Mouse (Mus musculus) lung, embryonic 15.5 days (tissue): ENCODE data around the gene Gadd45b. TPM values are rescaled to one million over a fixed set of nuclear protein-coding genes. Genes with fewer than 3 reads are reported as not detected.

Experiments
- ATAC-seq: fragments of 200-750 bp; cut with Nextera tagmentation; 2 replicates; pipeline ENCODE4 v1.8.0; 2017; ENCODE audit warnings: moderate number of reproducible peaks, borderline replicate concordance; ENCODE audit not compliant: low FRiP score, low TSS enrichment; ENCODE audit errors: extremely low read depth
- H3K27ac ChIP-seq: fragments of 300-500 bp; sonication (generic); 2 replicates; pipeline ENCODE4 v1.5.1; 2015; ENCODE audit warnings: moderate library complexity, mild to moderate bottlenecking, inconsistent platforms
- H3K27me3 ChIP-seq: fragments of 300-500 bp; sonication (generic); 2 replicates; pipeline ENCODE4 v1.6.1; 2015; ENCODE audit warnings: inconsistent platforms
- H3K36me3 ChIP-seq: fragments of 300-500 bp; sonication (generic); 2 replicates; pipeline ENCODE4 v1.6.1; 2015; ENCODE audit warnings: inconsistent platforms
- H3K4me1 ChIP-seq: fragments of 300-500 bp; sonication (generic); 2 replicates; pipeline ENCODE4 v1.6.1; 2015; ENCODE audit warnings: inconsistent platforms
- H3K4me2 ChIP-seq: fragments of 300-500 bp; sonication (generic); 2 replicates; pipeline ENCODE4 v1.6.1; 2015; ENCODE audit warnings: inconsistent platforms, mild to moderate bottlenecking, moderate library complexity
- H3K4me3 ChIP-seq: fragments of 300-500 bp; sonication (generic); 2 replicates; pipeline ENCODE4 v1.5.1; 2015; ENCODE audit warnings: mild to moderate bottlenecking, inconsistent platforms
- H3K9ac ChIP-seq: fragments of 300-500 bp; sonication (generic); 2 replicates; pipeline ENCODE4 v1.6.1; 2015; ENCODE audit warnings: inconsistent platforms
- H3K9me3 ChIP-seq: fragments of 300-500 bp; sonication (generic); 2 replicates; pipeline ENCODE4 v1.6.1; 2016; ENCODE audit warnings: inconsistent platforms
- whole genome bisulfite sequencing: fragments of 180-500 bp; shearing (Covaris S2); methylation state at CpG from one replicate; pipeline ENCODE4 v1.1.7; 2015; 5-methylcytosine and 5-hydroxymethylcytosine counted together
- polyA plus RNA-seq: library from polyadenylated mRNA; unstranded; fragments of >200 nt; fragmentation: Nextera tagmentation; extraction: Ambion mirVana; gene quantifications from 2 replicates; pipeline ENCODE4 v1.2.1, GENCODE M21; 2015

Gene Gadd45b
- polyA plus RNA-seq, 1 experiment from 2014 or later = 42.9 TPM

DNA sequence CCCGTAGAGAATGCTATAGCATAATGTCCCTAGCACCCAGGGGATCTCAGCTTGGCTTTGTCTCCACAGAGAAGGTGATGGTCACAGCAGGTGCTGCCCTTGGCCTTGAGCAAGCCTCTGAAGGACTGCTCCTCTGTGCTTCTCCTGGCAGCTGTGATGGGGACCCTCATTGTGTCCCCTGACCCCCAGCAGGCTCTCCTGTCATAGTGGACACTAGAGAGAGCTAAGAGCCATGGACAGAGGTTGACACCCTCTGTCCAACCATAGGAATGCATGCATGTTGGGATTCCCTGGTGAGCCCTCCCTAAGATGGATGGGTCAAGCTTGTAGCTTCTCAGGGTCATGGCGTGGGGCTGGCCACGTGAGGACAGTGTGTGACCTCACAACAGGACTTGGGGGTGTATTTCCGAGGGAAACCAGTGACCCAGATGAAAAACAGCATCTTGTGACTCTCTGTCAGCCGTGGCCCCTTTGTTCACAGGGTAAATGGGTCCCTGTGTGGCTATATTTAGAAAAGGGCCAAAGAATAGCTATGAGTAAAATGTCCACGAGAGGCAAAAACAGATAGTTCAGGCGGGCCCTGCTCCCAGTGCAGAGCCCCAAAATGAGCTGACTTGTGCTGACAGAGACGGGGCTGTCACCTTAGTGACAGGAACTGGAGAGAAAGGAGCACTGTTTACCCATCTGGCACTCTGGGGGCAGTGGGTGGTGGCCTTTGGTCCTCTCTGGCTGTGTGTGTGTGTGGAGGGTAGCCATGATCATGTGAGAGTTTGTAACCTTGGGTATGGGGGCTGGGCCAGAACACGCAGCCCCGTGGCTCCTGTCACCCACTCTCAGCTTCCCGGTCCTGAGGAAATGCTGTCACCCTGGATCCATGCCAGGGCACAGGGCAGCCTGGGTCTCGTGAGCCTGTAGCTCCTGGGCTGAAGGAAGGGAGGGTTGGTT lies 33.4 kb downstream of the Gadd45b start:
- Histone ChIP-seq H3K27ac (peak overlapping the region; percentile 96), H3K4me1 (peaks cover 70% of the 10 kb centered on the region), H3K9me3 (no peaks in the 10 kb centered on the region), H3K4me2 (peak overlapping the region; percentile 23), H3K36me3 (no peaks in the 10 kb centered on the region), H3K27me3 (no peaks in the 10 kb centered on the region), H3K9ac (no peak overlapping the region), H3K4me3 (no peak overlapping the region)
- ATAC-seq = peak; percentile 70
- 24% methylated on average over 12 of the region's 12 CpGs for WGBS

DNA sequence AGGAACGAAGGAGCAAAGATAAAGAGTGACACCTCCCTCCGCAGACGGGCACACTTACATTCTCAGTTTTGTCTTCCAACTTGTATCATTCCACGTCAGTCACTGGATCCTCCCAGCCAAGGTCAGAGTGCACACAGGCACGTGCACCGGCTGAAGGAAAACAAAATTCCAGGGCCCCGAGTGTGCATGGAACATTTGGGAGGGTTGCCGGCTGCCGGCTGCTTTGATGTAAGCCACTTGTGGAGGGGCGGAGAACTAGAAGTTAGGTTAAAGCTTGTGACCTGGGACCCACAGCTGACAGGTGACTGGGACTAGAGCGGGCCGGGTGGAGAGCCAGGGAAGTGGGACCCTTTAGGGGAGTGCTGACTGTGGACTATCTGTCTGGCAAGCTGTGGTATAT lies 36.4 kb downstream of the Gadd45b start:
- Histone ChIP-seq H3K4me2 (no peak overlapping the region), H3K9ac (no peak overlapping the region), H3K27me3 (no peaks in the 10 kb centered on the region), H3K4me1 (peaks cover 59% of the 10 kb centered on the region), H3K4me3 (no peak overlapping the region), H3K27ac (no peak overlapping the region), H3K36me3 (no peaks in the 10 kb centered on the region), H3K9me3 (no peaks in the 10 kb centered on the region)
- no peak for ATAC-seq
- WGBS = 22% methylated on average over 12 of the region's 12 CpGs

DNA sequence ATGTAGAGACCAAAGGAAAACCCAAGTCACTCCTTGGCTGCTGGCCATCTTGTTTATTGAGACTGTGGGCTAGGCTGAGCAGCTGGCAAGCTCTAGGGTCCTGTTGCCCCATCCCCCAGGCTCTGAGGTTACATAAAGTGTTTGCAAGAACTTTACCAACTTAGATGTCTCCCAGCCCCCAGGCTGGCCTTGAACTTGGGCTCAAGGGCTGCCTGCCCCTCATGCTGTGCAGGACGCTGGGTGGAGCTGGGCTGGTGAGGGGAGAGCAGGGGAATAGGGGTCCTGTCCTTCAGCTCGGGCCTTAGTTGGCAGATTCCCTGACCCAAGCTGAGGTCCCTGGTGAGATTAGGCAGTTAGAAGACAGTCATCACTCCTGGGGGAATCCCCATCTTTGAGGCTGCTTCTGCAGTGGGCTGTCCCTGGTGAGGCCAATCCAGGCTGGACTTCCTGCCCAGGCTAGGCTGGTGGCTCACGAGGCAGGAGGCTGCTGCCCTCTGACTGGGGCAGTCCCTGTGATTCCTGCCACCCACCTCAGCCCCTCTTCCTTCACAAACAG lies 37.3 kb downstream of the Gadd45b start:
- Histone ChIP-seq H3K4me3 (no peak overlapping the region), H3K27me3 (no peaks in the 10 kb centered on the region), H3K9ac (no peak overlapping the region), H3K36me3 (no peaks in the 10 kb centered on the region), H3K4me2 (no peak overlapping the region), H3K27ac (peak overlapping the region; percentile 49; the same call in 1 of the 2 replicates), H3K9me3 (no peaks in the 10 kb centered on the region), H3K4me1 (peaks cover 59% of the 10 kb centered on the region)
- no peak for ATAC-seq
- WGBS = 35% methylated on average over 3 of the region's 3 CpGs

DNA sequence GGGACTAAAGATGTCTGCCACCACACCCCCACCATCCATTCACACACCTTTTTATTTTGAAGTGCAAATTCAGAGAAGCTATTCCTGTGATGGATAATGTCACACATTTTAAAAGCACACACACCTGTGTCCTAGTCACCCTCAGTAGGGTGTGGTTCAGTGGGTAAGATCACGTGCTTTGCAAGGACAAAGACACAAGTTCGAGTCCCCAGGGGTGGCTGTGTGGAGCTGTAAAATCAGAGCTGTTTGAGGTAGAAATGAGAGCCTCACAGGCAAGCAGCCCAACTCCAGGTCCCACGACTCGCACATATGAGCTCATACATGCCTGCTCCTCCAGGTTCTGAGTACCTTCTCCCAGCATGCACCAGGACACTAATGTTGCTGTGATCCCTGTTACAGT lies 38.2 kb downstream of the Gadd45b start:
- H3K4me2 ChIP-seq = no peak overlapping the region
- WGBS = 86% methylated on average over 4 of the region's 4 CpGs
- H3K9me3 ChIP-seq = no peaks in the 10 kb centered on the region
- H3K9ac ChIP-seq = no peak overlapping the region
- H3K36me3 ChIP-seq = no peaks in the 10 kb centered on the region
- no peak overlapping the region for H3K27ac ChIP-seq
- no peak for ATAC-seq
- no peak overlapping the region for H3K4me3 ChIP-seq
- peaks cover 59% of the 10 kb centered on the region for H3K4me1 ChIP-seq
- no peaks in the 10 kb centered on the region for H3K27me3 ChIP-seq

DNA sequence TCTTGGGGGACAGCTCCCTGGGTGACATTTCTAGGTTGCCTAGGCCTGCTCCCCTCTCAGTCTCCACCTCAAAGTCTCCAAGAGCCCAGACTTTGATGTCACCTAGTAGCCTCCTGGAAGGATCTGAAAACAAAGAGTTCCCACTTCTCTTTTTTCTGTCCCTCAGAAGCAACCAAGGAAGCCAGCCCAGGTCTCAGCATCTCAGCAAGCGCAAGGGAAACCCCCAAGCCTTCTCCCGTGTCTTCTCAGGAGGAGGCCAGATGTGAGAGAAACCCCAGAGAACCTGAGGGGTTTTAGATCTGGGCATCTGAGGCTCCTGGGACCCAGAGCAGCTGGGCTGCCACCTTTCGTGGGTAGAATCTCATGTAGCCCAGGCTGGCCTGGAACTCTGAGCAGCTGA lies 39.4 kb downstream of the Gadd45b start:
- WGBS = 77% methylated on average over 3 of the region's 3 CpGs
- no peak for ATAC-seq
- H3K27me3 ChIP-seq = no peaks in the 10 kb centered on the region

DNA sequence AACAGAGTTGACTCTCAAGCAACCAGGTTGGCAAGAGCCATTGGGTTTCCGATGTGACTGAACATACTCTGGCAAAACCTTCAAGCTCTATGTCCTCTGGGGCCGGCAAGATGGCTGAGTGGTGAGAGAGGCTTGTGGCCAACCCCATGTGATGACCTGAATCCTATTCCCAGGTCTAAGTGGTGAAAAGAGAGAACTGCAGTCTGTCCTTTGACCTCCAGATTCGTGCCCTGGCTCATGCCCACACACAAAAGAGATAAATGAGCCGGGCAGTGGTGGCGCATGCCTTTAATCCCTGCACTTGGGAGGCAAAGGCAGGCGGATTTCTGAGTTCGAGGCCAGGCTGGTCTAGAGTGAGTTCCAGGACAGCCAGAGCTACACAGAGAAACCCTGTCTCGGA lies 40.3 kb downstream of the Gadd45b start:
- no peaks in the 10 kb centered on the region for H3K27me3 ChIP-seq
- H3K36me3 ChIP-seq = no peaks in the 10 kb centered on the region
- no peak overlapping the region for H3K27ac ChIP-seq
- H3K9ac ChIP-seq = no peak overlapping the region
- H3K4me2 ChIP-seq = no peak overlapping the region
- H3K4me1 ChIP-seq = peaks cover 45% of the 10 kb centered on the region
- H3K9me3 ChIP-seq = no peaks in the 10 kb centered on the region
- no peak overlapping the region for H3K4me3 ChIP-seq
- 81% methylated on average over 8 of the region's 8 CpGs for WGBS
- ATAC-seq = no peak

More for the DNA sequence above, 39.4 kb downstream of the Gadd45b start:
- no peak overlapping the region for H3K4me2 ChIP-seq
- H3K4me3 ChIP-seq = no peak overlapping the region
- H3K4me1 ChIP-seq = peaks cover 52% of the 10 kb centered on the region
- H3K36me3 ChIP-seq = no peaks in the 10 kb centered on the region
- H3K27ac ChIP-seq = no peak overlapping the region
- no peak overlapping the region for H3K9ac ChIP-seq
- H3K9me3 ChIP-seq = no peaks in the 10 kb centered on the region

DNA sequence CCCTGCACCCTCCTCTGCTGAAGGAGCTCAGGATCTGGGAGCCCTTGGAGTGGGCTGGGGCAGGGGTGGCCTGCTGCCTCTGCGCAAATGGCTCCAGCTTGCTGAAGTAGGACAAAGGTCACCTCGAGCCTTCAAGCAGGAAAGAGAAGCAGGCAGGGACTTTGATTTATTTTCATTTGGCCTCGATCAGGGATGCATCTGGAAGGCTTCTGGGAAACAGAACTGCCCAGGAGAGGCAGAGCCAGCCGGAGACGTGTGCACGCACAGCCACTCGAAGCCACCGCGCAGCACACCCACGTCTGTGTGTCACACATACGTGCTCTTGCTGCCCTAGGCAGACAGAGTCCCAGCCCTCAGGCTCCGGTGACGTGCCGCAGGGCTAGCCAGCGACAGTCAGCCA lies 41.7 kb downstream of the Gadd45b start:
- 55% methylated on average over 15 of the region's 15 CpGs for WGBS
- H3K4me1 ChIP-seq = peaks cover 36% of the 10 kb centered on the region
- H3K27me3 ChIP-seq = no peaks in the 10 kb centered on the region
- no peak overlapping the region for H3K27ac ChIP-seq
- no peaks in the 10 kb centered on the region for H3K36me3 ChIP-seq
- H3K4me2 ChIP-seq = no peak overlapping the region
- no peak overlapping the region for H3K4me3 ChIP-seq
- H3K9ac ChIP-seq = no peak overlapping the region
- ATAC-seq = no peak
- no peaks in the 10 kb centered on the region for H3K9me3 ChIP-seq

DNA sequence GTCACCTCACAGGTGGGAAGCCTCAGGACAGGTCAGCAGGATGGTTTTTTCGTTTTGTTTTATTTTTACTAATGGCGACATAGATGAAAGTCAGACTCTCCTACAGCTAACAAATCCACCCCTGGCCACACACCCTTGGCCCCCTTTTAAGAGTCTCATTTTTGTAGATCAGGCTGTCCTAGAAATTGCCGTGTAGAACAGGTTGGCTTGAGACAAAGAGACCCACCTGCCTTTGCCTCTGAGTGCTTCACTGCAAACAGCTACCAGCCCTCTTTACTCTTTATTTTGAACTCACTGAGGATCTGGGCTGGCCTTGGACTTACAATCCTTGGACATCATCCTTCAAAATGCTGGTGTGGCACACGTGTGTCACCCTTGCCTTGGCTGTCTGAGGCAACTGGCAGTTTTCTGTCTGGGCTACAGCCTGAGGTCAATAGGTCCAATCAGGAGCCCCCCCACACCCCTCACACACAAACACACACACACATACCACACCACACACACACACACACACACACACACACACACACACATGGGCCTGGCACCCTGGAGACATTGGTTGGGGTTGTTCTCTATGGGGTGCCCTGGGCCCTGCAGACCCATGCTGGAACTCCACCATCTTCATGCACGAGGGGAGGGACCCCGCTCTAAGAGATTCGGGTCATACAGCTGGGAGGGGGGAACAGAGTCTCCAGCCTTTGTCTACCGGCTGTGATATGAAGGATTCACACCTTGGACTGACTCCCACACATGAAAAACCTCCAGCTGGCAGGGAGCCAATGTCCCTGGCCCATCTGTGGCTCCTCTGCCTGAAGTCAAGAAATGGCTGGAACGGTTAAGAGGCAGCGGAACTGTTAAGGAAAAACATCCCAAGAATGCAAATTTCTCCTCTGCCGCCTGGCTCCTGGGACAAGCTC lies 42.5 kb downstream of the Gadd45b start:
- no peaks in the 10 kb centered on the region for H3K27me3 ChIP-seq
- H3K9ac ChIP-seq = no peak overlapping the region
- WGBS = 26% methylated on average over 11 of the region's 11 CpGs
- peak; percentile 35; the same call in 1 of the 2 replicates for ATAC-seq
- no peak overlapping the region for H3K4me3 ChIP-seq
- H3K36me3 ChIP-seq = no peaks in the 10 kb centered on the region
- H3K27ac ChIP-seq = peak overlapping the region; percentile 45
- peaks cover 28% of the 10 kb centered on the region for H3K4me1 ChIP-seq
- no peaks in the 10 kb centered on the region for H3K9me3 ChIP-seq
- H3K4me2 ChIP-seq = no peak overlapping the region

DNA sequence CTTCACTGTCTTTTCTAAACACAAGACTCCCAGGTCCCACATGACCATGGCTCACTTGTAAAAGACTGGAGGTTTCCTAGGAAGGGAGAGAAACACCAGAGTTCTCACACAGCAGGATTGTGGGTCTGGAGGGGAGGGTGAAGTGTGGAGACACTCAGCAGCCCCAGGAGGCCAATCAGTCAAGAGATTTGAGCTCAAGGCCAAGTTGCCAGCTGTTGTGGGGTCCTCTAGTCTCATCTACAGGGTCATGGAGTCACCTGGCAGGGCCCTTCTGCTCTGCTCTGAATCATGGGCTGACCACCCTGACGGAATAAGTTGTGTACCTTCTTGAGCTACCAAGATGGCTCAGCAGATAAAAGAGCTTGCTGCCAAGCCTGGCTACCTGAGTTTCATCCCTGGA lies 43.8 kb downstream of the Gadd45b start:
- Histone ChIP-seq H3K36me3 (no peaks in the 10 kb centered on the region), H3K9me3 (no peaks in the 10 kb centered on the region), H3K4me3 (no peak overlapping the region), H3K4me2 (no peak overlapping the region), H3K4me1 (peaks cover 24% of the 10 kb centered on the region), H3K9ac (no peak overlapping the region), H3K27ac (no peak overlapping the region), H3K27me3 (no peaks in the 10 kb centered on the region)
- 71% methylated on average over 1 of the region's 1 CpGs for WGBS
- no peak for ATAC-seq

DNA sequence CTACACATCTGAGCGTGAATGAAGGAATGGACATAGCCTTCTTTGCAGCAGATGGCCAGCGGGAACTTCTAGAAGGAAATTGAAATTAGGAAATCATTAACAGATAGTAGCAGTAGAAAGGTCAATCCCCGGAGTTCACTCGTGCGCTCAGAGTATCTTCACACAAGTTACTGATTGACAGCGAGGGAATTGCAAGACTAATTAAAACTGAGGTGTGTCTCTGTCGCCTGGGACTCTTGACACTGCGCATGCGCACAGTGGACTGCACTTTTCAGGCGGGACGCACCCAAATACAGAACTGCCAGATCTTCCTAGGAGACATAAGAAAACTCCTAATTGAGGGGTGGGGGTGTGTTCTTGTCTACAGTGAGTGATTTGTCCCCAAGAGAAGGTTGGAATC lies 45.6 kb downstream of the Gadd45b start:
- no peaks in the 10 kb centered on the region for H3K9me3 ChIP-seq
- no peak overlapping the region for H3K27ac ChIP-seq
- H3K4me2 ChIP-seq = no peak overlapping the region
- 85% methylated on average over 11 of the region's 11 CpGs for WGBS
- no peak overlapping the region for H3K4me3 ChIP-seq
- no peak for ATAC-seq
- no peaks in the 10 kb centered on the region for H3K27me3 ChIP-seq
- H3K36me3 ChIP-seq = no peaks in the 10 kb centered on the region
- H3K4me1 ChIP-seq = peaks cover 24% of the 10 kb centered on the region
- no peak overlapping the region for H3K9ac ChIP-seq

DNA sequence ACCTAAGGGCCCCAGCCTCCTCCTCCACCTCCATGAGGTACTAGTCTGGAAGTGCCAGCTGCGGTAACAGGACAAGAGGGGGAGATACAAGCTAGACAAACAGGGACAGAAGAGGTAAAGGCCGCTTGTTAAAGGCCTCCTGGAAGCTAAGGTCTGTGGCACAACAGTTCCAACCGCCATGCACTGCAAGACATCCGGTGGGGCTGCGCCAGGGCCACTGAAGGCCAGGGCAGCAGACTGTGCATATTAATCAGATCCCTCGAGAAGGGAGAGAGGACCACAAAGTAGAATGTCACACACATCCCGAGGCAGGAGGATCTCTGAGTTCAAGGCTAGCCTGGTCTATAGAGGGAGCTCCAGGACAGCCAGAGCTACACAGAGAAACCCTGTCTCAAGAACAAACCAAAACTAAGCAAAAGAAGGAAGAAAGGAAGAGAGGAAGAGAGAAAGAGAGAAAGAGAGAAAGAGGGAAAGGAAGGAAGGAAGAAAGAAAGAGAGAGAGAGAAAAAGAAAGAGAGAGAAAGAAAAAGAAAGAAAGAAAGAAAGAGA lies 51.8 kb downstream of the Gadd45b start:
- Histone ChIP-seq H3K4me1 (peaks cover 12% of the 10 kb centered on the region; the same call in 1 of the 2 replicates), H3K9ac (no peak overlapping the region), H3K36me3 (no peaks in the 10 kb centered on the region), H3K4me3 (no peak overlapping the region), H3K4me2 (no peak overlapping the region), H3K9me3 (no peaks in the 10 kb centered on the region), H3K27ac (no peak overlapping the region), H3K27me3 (peaks cover 29% of the 10 kb centered on the region)
- ATAC-seq = no peak
- 49% methylated on average over 7 of the region's 7 CpGs for WGBS
